Mouse (Mus musculus): Measurements from ENCODE around the gene Gm20873.
"Not testable (repeated sequence)": the region's sequence is repeated elsewhere in the genome, so short reads cannot be mapped to it uniquely, and the experiment has no call there.

DNA sequence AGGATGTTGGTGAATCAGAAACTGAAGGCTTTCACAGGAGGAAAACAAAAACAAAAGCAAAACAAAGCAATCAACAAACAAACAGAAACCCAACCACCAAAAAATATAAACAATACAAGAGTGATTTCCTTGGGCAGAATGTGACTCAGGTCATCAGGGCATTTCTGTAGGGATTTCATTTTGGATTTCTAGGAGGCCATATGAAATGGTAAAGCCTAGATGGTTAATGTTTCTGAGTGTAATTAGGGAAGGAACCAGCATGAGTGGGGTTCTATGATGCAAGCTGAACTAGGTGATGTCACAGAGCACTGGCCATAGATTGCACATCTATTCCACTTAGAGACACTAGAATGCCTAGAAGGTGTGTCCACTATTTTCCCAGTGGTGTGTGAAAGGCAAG, at the start of gene Gm20873:
- not testable (repeated sequence) for TF ChIP-seq GATA1 (IDR thresholded peaks at IDR 0.05; ENCODE audit: borderline replicate concordance, low read length); FLI1 (IDR thresholded peaks at IDR 0.05; ENCODE audit: low read length)
